Mouse (Mus musculus) left cerebral cortex, postnatal 36 days (tissue): Measurements from ENCODE around the gene Foxm1. TPM values are rescaled to one million over a fixed set of nuclear protein-coding genes. Genes with fewer than 3 reads are reported as not detected.
"Not testable (repeated sequence)": the region's sequence is repeated elsewhere in the genome, so short reads cannot be mapped to it uniquely, and the experiment has no call there.

Experiments used
- DNase-seq, 2 experiments: peaks; one replicate each; pipeline ENCODE4 v3.0.0; 2021 to 2022; ENCODE audit warnings: low spot score in 2 of 2, mixed read lengths in 1 of 2
- intact Hi-C: fragments of 180-260 bp; cut with DNase I; formaldehyde crosslinking; loops from one replicate; pipeline ENCODE4 v1.15.1; 2025
- total RNA-seq, 2 experiments: library from RNA; stranded (reverse); gene quantifications; 2 replicates each; pipeline ENCODE4 v1.2.3; 2021

The Foxm1 gene
- total RNA-seq, 2 experiments from 2014 or later = 1.2 TPM

DNA sequence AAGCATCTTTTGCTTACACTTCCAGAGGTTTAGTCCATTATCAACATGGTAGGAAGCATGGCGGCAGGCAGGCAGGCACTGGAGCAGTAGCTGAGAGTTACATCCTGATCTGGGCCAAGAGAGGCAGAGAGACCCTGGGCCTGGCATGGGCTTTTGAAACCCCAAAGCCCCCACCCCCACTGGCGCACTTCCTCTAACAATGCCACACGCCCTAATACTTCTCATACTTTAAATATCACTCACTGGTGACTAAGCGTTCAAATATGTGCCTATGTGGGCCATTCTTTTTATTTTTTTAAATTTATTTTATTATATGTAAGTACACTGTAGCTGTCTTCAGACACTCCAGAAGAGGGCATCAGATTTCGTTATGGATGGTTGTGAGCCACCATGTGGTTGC is 3.7 kb downstream of the Foxm1 start:
- DNase-seq = no peak

DNA sequence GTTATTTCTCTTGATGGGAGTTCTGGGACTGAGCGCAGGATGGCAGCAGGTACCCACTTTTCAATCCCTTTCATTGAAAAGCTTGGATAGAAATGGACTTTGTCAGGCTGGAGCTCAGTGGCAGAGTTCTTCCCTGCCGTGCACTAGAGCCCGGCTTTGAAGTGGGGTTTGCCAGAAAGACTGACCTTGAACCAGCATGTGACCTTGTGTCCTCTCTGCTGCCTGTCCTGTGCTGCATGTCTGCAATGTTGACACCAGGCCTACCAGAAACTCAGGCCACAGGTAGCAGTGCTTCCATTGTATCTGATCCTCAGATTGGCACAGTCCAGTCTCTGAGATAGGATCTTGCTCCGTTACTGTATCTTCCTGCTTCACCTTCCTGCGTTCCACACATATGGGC is 7.3 kb downstream of the Foxm1 start:
- intact Hi-C loops = no loop called here
- no peak for DNase-seq

More for the DNA sequence above, 3.7 kb downstream of the Foxm1 start:
- intact Hi-C loops = no loop called here

DNA sequence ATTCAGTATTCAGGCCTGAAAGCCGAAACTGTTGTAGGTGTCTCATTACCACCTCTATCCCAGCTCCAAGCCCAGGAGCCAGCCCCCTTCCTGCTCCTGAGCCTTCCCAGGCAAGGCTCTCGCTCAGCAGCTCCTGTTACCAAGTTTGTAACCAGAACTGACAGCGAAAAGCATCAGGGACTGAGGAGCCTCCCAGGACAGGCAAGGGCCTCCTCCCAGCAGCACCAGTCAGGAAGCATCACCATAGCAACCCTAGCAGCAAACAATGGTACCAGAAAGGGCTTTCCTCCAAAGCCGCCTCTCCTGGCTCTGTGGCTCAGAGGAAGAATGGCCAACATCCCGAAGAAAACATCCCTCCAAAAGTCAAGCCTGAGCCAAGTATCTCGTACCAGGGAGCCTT is 12.4 kb downstream of the Foxm1 start, which contains the start of the genes Tex52 and Gm44596:
TSS of gene Tex52 (plus strand) at position 265 of the 400 bp plus-strand sequence.
TSS of gene Gm44596 (plus strand) at position 312 of the 400 bp plus-strand sequence.
- peak; percentile 30 to 41 for DNase-seq
- intact Hi-C loops = no loop called here

DNA sequence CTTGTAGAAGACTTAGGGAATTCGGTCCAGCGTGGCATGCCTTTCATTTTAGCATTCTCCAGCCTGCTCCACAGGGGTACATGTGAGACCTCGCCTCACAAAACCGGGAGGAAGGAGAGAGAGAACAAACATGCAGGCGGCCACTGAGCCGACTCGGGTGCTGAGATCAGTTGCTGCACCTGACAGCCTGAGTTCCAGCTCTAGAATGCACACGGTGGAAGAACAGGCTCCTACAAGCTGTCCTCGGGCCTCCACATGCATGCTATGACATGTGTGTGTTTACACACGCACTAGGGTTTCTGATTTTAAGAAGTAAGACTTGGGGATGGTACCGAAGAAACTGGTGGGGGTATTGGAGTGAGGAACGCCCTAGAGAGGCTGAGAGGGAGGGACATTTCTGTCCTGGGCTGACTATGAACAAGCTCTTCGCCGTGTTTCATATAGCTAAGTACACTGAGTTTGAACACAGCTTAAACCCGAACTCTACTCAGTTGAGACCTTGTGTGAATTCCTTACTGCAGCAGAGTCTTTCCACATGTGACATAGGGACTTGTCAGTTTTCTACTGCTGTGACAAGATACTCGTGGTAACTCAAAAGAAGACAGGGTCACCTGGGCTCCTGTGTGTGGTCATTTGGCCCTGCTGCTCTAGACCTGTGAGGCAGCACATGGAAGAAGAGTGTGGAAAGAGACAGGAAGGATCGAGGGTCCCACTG is 13.8 kb downstream of the Foxm1 start:
- intact Hi-C loops = no loop called here
- no peak for DNase-seq

DNA sequence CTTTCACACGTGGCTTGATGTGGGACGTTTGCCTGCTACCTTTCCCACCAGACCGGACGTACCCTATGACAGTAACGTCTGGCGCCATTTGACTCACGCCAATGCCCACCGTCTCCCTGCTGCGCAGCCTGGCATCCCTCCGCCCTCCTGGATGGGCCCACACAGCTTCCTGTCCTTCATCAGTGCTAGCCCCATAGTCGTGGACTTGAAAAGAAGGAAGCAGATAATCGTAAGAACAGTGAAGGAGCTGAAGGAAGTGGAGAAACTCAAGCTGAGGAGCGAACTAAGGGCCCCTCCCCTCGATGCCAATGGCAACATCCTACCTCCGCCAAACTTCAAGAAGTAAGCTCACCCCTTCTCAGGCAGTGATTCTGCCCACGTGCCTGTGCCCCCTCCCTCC is 16.9 kb downstream of the Foxm1 start:
- intact Hi-C loops = no loop called here
- DNase-seq = no peak

DNA sequence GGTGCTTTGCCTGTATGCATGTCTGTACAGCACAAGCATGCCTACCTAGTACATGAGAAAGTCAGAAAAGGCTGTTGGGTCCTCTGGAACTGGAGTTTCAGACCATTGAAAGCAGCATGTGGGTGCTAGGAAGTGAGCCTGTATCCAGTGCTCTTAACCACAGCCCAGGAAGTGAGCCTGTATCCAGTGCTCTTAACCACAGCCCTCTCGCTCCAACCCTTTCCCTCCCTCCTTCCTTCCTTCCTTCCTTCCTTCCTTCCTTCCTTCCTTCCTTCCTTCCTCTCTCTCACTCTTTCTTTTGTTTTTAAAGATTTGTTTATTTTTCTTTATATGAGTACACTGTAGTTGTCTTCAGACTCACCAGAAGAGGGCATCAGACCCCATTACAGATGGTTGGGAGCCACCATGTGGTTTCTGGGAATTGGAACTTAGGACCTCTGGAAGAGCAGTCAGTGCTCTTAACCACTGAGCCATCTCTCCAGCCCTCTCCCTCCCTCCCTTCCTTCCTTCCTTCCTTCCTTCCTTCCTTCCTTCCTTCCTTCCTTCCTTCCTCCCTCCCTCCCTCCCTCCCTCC is 17.9 kb downstream of the Foxm1 start:
- intact Hi-C loops, DNase-seq: not testable (repeated sequence)

DNA sequence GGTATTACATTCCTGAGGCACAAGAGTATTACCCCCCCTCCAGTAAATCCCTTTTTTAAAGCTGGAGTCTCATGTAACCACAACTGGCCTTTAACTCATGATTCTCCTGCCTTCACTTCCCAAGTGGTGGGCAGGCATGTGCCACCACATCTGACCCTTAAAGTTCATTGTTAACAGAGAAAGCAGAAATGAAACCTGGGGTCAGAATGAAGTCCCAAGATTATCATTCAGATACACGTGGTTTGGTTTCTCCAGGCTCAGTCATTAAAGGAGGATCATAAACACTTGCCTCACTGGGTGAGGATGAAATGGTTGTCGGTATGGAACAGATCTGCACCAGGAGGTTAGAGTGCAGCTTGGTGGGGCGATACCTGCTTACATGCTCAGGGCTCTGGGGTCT is 18.5 kb downstream of the Foxm1 start:
- intact Hi-C loops = no loop called here
- DNase-seq = no peak

DNA sequence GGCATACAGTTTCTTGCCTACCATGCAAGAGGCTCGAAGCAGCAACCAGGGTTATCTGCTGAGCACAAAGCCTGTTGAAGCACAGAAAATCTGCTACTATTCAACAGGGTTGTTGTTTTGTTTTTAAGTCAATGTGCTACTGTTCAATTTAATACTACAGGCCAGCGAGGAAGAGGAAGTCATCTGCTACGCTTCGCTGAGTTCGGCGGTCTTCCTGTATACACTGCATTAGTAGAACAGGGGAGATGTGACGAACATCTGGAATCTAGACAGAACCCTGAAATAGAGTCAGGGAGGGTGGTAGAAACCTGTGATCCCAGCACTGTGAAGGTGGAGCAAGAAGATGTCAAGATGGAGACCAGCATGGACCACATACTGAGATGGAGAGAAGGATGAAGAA is 21.0 kb downstream of the Foxm1 start:
- DNase-seq = no peak
- intact Hi-C loops = no loop called here

DNA sequence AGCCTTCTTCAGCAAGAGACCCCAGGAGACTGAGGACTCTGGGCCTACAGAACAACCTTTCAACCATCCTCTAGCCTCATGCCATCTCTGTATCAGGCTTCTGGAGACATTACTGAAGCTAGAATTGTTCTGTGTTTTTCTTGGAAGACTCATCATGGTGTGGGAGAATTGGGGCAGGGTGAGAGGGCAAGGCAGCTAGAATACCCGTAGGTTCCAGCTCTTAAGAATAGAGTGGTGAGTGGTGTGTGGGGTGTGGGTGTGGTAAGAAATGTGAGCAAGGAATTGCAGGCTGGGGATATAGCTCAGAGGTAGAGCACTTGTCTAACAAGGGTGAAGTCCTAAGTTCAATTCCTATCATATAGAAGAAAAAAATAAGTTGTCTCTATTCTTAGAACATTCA is 22.3 kb downstream of the Foxm1 start:
- intact Hi-C loops = no loop called here
- DNase-seq = no peak

DNA sequence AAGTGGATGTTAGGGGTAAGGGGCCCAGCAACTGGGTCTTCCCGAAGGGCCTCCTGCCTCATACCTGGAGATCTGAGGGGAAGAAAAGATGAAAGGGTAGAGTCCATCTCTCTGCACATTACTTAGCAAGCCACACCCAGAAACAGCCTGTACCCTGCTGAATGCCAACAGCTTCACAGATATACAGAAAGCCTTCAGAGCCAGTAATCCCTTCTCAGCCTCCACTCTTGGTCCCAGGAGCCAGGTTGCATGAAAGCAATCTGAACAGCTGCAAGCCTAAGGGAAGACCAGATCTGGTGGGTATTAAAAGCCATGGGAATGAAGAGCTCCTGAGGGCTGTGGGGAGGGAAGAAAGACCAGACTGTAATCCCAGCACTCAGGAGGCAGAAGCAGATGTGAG is 26.4 kb downstream of the Foxm1 start:
- no peak for DNase-seq
- intact Hi-C loops = no loop called here

DNA sequence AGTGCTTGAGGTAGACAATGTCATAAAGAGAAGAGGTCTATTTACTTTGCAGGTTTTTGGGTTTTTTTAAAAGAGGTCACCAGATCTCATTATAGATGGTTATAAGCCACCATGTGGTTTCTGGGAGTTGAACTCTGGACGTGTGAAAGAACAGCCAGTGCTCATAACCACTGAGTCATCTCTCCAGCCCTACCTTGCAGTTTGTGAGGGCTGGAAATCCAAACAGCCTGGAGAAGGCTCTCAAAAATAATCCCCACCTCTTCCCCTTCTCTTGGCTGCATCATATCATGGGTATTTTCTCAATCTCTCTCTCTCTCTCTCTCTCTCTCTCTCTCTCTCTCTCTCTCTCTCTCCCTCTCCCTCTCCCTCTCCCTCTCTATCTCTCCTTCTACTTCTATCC is 27.9 kb downstream of the Foxm1 start:
- intact Hi-C loops = no loop called here
- no peak for DNase-seq

DNA sequence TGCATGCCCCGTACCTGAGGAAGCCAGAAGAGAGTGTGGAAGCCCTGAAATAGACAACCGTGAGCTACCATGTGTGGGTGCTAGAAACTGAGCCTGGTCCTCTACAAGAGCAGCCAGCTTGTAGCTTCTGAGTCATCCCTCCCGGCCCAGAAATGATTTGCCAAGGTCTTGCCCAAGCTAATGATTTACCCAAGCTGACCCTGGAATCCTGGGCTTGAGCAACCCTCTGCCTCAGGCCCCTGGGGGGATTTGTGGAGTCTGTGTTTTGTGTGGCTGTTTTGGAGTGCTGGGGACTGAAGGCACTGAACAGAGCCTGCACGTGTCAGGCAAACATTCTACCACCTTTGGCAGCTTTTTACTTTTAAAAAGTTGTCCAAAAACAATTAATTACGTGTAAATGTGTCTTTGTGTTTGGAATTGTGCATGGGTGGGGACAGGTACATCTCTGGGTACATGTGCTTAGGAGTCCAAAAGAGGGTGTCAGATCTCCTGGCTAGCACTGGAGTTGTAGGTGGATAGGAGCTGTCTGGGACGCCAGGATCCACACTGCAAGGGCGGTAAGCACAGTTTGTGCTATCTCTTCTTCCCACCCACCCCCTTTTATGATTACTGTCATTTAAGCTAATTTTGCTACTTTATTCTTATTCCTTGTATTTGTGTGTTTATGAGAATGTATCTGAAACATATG is 35.0 kb downstream of the Foxm1 start:
- intact Hi-C loops = no loop called here
- DNase-seq = no peak

DNA sequence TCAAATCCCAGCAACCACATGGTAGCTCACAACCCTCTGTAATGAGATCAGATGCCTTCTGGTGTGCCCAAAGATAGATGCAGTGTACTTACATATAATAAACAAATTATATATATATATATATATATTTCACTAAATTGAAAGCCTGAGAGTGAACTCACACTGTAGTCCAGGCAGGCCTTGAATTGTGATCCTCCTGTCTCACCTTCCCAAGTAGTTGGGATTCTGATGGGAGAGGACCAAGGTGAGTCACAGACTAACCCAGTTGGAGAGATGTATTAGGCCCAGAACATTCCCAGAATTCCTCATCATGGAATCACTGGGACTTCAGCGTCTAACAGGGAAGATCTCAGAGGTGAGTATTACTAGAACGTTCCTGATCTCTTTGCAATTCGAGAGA is 36.2 kb downstream of the Foxm1 start, which contains the start of gene Nrip2:
TSS of gene Nrip2 (plus strand) at position 301 of the 400 bp plus-strand sequence.
- intact Hi-C loops = no loop called here

DNA sequence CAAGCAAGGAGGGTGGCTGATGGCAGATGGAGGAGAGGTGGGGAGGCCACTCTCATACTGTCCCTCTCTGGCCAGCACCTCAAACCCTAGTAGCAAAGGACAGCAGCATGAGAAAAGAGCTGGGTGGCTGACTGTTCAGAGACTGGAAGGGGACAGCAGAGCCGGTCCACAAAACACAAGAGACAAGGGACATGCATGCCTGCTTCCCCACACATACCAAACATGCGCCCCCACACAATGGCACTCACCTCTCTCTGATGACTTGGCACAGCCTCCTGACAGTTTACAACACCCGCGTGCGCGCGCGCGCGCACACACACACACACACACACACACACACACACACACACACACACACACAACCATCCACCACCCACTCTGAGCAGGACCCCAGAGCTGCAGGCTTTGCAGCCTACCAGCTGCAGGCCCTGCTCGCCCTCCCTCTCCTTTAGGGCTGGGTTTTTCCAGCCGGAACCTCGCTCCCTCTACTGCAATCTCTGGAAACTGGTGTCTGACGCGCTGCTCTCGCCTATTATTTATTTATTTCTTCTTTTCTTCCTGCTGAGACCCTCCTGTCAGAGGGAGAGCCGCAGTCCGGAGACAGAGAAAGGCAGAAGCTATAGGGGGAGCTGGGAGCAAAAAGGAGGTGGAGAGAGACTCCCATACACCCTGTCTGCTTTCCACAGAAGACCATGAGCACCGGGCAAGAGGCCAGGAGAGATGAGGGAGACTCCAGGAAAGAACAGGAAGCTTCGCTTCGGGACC is 36.8 kb downstream of the Foxm1 start:
- intact Hi-C loops = no loop called here
- peak in 1 of 2 experiments; percentile 48 for DNase-seq

More for the DNA sequence above, 36.2 kb downstream of the Foxm1 start, which contains the start of gene Nrip2:
- DNase-seq = no peak

DNA sequence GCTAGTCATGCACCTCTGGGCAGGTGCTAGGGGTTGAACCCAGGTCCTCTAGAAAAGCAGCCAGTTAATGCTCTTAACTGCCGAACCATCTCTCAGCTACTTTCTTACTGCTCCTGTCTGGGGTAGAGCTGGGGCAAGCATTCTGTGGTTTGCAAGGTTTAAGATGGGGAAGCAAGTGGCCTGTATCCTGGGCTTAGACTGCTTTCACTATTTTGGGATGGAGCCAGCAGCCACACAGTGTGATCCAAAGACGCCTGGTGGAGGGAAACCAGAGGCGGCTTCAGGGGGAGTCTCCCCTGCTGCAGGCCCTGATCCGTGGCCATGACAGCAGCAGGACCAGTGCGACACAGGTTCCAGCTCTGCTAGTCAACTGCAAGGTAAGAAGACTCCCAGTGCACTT is 41.9 kb downstream of the Foxm1 start:
- intact Hi-C loops = no loop called here
- no peak for DNase-seq

DNA sequence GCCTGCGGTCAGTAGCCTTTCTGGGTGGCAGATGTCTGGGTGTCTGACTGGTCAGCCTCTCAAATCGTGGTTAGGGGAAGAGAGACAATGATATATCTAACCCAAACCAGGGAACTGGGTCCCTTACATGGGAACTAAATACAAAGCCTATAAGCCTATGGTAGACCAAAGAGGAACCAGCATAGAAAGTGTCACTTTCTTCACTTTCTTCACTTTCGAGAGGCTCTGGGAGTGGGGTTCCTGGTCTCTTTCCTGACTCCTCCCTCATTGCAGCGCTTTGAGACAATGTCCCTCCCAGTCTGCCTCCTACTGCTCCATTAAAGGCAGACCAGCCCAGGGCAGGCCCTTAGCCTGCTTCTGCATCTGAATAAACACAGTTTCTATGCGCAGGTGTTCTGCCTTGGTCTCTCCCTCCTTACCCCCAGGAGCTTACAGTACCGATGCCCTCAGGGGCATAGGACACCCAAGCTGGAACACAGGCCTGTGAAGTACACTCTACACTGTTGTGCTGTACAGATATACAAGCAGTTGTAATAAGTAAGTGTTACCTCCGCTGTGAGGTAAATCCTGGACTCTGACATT is 45.9 kb downstream of the Foxm1 start:
- DNase-seq = no peak
- intact Hi-C loops = no loop called here

DNA sequence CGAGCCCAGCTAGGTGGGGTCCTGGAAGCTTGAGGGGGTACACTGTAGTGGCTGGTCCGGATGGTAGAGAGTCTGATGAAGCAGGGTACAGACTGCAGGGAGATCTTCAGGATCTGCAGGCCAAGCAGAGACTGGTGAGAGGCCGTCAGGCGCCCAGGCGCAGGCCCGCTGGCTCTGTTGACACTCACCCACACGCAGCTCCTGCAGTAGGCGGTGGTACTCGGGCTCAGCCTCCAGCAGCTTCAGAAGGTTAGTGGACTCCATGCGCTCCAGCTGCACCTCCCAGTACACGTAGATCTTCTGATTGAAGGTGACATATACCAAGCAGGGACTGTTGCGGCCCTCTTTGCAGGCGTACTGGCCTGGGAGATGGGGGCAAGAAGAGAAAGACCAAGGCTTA is 47.5 kb downstream of the Foxm1 start:
- no peak for DNase-seq

DNA sequence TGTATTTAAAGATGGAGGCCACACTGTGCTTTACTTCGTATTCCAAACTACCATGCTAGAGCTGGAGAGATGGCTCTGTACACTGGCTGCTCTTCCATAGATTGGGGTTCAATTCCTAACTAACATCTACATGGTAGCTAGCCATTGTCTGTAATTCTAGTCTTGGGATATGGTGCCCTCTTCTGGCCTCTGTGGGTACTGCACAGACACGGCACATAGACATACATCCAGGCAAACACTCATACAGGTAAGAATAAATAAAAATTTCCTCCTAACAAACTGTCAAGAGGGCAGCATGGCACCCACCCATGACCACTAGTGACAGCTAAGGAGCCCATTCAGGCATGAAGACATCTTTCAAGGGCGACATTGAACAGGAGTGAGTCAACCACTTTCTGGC is 48.3 kb downstream of the Foxm1 start:
- DNase-seq = peak; percentile 78 to 79
- intact Hi-C loops = loop anchor here (5.0 kb wide), 1 partner anchor 94 kb away; no protein-coding TSS in a partner anchor

More for the DNA sequence above, 47.5 kb downstream of the Foxm1 start:
- intact Hi-C loops = loop anchor here (5.0 kb wide), 1 partner anchor 93 kb away; no protein-coding TSS in a partner anchor

DNA sequence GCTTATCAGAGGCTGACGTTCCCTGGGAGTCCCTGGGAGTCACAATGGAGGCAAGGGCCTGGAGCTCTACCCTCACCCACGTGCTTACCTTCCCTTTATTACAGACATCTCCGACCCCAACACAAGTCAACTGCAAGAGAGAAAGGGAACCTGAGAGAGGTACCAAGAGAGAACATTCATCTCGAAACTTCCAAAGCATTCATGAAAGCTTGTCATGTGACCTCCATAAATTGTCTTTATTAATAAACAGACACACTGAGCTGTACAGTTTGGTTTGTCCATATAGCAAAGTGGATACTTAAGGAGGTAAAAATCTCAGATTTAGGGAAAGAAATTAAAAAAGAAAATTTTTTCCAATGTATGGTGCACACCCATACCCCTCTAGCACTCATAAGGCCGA is 53.4 kb downstream of the Foxm1 start:
- DNase-seq = no peak
- intact Hi-C loops = no loop called here

DNA sequence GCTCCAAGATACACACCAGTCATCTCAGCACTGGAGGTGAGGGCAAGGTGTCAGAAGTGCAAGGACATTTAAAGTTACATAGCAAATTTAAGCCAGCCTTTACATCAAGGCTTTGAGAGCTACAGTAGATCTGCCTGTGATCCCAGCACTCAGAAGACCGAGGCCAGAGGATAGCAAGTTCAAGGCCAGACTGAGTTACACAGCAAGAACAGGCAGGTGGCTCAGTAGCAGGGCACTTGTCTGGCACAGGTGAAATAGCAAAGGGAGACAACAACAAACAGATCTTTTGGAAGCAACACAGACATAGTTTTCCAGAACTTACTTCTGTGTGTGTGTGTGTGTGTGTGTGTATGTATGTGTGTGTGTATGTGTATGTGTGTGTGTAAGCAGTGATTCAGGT is 55.3 kb downstream of the Foxm1 start:
- no peak for DNase-seq
- intact Hi-C loops = no loop called here
